Mouse (Mus musculus) ovary, postnatal 36 days (tissue): ENCODE data around the gene Drg1.

Source experiments
- DNase-seq: peaks from one replicate; pipeline ENCODE4 v3.0.0; 2022; ENCODE audit warnings: low spot score, mixed read lengths

The Drg1 gene

DNA sequence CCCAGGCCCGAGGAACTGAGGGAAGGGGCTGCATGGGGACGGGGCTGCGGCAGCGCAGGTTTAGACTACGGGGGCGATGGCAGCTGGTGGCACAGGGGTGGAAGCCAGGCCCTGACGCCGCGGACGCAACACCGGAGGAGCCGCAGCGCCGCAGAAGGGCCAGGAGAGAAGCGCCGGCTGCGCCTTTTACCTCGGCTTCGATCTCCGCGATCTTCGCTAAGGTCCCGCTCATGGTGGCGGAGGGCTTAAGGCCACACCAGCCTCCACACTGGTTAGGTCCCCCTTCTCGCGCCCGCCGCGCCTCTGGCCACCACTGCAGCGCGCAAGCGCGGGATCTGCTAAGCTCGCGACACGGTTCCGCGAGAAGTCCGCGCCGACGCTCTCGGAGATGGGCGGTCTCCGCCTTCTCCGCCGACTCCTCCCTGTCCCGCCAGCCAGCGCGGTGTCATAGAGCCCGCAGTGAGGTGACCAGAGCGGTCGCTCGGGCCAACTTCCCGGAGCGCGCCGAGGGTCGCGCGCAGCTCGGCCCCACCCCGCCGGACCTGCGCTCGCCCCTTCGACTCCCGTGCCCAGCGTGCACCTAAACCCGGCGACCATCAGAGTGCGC lies at the start of gene Drg1:
TSS of gene Drg1 (minus strand) at position 337 of the 607 bp plus-strand sequence.
- DNase-seq = peak; percentile 95

DNA sequence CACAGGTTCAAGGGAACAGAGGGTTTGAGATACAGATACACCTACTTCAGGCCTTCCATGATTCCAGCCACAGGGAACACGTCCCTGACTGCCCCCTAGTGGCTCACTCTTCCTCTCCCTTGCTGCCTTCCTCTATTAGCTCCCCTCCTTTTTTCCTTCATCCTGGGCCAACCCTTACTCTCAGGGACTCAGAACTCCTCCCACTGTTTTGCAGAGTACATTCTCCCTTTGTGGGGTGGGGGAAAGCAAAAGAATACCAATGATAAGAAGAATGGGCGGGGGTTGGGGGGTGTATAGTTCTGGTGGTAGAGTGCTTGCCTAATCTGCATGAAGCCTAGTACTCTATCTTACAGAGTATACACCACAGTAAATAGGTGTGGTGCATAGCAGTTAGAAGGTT lies 47.9 kb upstream of the Drg1 start:
- DNase-seq = peak; percentile 55

- no peak for DNase-seq
Measured at GRCm38 (mm10) chr11:3313294-3313693, 47.1 kb upstream of the Drg1 start.

GRCm38 (mm10) chr11:3311586-3312347 lies 45.6 kb upstream of the Drg1 start:
- DNase-seq = no peak

DNA sequence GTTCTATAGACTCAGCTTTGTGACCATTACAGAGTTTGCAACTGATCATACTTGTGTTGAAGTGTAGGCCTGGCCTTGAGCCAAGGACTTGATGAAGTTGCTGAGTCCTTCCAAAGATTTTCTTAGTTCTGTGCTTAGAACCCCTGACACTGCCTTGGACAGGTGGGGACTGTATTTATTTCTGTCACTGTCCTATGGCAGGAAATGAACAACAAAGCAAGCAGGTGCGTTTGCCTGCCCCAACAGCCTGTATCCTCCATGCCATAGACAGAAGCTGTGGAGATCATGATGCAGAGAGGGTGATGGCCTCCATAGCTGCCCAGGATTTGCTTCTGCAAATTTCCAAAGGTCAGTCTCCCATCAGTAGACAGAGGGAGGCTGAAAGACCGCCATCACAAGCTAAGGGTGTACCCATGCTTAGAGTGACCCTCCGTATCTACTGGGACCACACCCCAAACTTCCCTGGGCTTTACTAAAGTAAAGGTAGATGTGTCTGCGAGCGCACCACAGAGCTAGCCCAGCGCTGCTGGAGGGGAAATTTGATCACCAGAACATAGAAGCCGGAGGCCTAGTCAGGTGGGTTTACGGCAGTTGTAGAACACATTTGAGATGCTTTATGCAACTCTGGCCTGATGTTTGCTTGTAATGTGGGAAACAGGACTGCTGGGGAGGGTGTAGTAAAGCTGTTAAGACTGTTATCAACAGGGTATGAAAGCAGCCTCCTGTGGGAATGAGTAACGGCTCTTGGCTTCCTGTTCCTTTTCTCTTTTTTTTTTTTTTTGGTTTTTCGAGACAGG lies 44.8 kb upstream of the Drg1 start:
- no peak for DNase-seq

DNA sequence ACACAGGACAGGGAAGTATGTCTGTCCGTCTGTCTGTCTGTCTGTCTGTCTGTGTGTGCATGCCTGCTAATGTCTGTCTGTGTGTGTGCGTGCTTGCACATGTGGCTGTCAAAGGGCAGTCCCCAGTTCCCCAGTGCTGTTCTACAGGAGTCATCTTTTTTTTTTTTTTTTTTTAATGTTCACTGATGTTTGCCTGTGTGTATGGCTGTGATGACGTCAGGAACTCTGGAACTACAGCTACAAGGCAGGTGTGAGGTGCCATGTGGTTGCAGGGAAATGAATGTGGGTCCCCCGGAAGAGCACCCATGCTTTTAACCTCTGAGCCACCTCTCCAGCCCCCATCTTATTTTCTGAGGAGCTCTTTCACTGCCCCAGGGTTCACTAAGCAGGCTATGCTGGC lies 43.7 kb upstream of the Drg1 start:
- DNase-seq = no peak

- DNase-seq = no peak
Measured at GRCm38 (mm10) chr11:3307875-3308274, 41.7 kb upstream of the Drg1 start.

GRCm38 (mm10) chr11:3305821-3306220 lies 39.6 kb upstream of the Drg1 start:
- no peak for DNase-seq

DNA sequence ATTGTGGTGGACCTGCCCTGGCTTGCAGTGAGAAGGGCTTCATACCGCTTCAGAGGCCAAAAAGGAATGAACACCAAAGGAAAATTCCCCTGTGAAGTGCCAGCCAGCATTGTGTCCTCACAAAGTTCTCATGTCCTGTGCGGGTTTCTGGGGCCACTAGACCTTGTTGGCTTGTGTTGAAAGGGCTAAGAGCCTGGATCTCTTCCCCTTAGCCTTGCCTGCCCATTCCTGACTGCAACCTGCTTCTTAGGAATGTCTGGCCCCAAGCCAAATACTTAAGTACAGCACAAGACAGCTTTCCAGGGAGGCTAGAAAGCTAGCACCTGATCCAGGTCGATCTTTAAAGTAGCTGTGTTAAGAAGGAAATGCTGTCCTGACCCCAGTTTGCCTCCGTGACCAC lies 36.6 kb upstream of the Drg1 start:
- no peak for DNase-seq

DNA sequence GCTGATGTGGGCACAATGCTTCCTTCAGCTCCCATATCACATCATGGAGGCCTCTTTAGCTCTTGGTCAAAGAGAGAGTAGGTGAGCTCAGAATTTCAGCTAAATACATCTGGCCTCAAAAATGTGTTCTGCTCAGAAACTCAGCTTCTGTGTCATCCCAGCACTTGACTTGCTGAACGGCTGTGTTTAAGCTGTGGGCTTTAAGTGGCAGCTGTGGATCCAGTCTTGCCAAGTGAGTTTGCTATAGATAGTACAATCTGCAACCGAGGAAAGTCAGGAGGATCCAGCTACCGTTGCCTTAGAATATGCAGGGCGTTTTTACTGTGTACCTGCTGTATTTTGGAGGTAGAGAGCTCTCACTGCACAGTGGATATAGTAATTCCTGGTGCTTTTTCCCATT lies 36.2 kb upstream of the Drg1 start:
- no peak for DNase-seq

- DNase-seq = no peak
Measured at GRCm38 (mm10) chr11:3301075-3301474, 34.9 kb upstream of the Drg1 start.

DNA sequence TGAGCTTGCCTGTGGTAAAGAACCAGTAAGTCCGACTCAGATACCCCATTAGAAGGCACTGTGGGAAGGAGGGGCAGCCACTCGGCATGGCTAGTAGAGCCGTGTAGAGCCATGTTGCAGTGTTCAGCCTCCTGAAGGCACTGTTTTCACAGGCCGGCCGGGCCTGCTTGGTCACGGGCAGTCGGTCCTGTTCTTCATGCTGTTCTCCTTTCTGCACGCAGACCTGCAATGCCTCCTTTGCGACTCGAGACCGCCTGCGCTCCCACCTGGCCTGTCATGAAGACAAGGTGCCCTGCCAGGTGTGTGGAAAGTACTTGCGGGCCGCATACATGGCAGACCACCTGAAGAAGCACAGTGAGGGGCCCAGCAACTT lies 32.6 kb upstream of the Drg1 start:
- DNase-seq = no peak

GRCm38 (mm10) chr11:3297871-3298812 lies 31.9 kb upstream of the Drg1 start:
- no peak for DNase-seq

- DNase-seq = no peak
Measured at GRCm38 (mm10) chr11:3296056-3296455, 29.8 kb upstream of the Drg1 start.

DNA sequence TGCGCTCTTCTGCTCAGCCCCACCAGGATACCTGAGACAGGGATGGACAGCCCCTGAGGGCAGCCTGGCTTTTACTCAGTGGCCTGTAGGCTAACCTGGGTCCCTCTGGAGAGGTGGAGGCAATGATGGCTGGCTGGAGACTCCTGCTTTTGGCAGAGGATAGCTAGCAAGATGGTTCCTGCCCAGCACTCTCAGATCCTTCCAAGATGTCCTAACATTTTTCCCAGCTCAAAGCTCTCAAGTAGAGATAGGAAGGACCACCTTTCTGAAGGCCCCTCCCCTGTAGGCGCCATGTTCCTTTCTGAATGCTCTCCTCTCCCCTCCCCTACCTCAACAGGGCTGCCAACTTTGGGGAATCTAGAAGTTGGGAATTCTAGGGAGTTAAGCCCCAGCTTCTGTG lies 28.4 kb upstream of the Drg1 start:
- DNase-seq = no peak

DNA sequence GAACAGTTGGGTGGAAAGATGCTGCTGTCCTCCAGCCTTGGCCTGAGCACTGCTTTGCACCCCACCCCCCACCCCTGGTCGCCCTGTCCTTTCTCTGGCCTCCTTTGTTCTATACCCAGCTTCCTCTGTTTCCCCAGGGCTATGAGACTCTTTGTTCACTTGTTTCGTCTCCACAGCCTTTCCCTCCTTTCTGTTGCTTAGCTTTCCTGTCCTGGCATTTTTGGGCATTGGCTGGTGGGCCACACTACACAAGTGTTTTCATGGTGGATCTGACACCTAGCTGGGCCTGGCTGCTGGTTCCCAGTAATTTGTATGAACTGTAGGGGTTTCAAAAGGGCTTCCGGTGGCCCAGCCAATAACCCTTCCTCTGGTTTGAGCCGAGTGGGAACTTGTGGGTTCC lies 27.1 kb upstream of the Drg1 start:
- DNase-seq = no peak

DNA sequence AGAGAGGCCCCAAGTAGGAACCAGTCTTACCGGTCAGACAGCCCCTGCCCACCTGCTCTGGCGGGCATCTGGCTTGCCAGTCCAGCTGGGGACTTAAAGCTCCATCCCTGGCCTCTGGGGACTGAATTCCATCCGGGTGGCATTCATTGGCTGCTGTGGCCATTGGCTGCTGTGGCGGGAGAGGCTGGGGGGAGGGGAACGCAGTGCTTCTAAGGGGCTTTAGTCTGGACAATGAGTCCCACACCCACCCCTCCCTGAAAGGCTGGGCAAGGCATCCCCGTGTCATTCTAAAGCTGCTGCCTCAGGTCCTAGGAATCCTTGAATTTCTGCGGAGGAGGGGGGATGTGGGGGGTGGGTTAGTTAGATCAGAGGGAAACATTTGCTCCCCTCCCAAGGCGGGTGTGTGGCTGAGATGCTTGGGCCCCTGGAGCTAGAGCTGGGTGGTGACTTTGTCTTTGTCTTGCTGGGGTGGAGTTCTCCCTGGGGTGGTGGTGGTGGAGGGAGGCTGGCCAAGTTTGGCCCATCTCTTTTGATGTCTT lies 26.6 kb upstream of the Drg1 start:
- DNase-seq = no peak

- DNase-seq = peak; percentile 68
Measured at GRCm38 (mm10) chr11:3292062-3292421, 25.8 kb upstream of the Drg1 start.

DNA sequence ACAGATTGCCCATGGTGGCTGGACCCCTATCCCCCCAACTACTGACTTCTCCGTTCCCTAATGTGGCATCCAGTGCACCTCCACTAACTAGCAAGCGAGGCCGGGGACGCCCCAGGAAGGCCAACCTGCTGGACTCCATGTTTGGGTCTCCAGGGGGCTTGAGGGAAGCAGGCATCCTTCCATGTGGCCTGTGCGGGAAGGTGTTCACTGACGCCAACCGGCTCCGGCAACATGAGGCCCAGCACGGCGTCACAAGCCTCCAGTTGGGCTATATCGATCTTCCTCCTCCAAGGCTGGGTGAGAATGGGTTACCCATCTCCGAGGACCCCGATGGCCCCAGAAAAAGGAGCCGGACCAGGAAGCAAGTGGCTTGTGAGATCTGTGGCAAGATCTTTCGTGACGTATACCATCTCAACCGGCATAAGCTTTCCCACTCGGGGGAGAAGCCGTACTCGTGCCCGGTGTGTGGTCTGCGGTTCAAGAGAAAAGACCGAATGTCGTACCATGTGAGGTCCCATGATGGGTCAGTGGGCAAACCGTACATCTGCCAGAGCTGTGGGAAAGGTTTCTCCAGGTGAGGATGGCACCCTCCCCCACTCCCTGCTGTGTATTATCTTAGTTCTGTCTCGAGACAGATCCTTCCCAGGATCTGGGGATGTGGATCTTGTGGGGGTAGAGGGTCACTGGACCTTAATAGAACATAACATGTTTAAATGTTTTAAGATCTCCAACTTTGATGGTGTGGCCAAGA lies 25.3 kb upstream of the Drg1 start:
- DNase-seq = no peak

- peak; percentile 54 for DNase-seq
Measured at GRCm38 (mm10) chr11:3290640-3291310, 24.6 kb upstream of the Drg1 start.
